Mouse (Mus musculus) ES-E14 (cell line): ENCODE measurements at regions not wholly inside any gene's neighbourhood (a gene's known extent, or its start where the extent isn't known, plus 50 kb on each side); places are given as distances from the start of the nearest gene placed in this dataset.

ENCODE experiments used
- CHD2 ChIP-seq: IDR thresholded peaks from 2 replicates; pipeline ENCODE4 v1.6.1; 2014; ENCODE audit warnings: mild to moderate bottlenecking, low read depth, low read length, inconsistent platforms
- HCFC1 ChIP-seq: IDR thresholded peaks from 2 replicates; pipeline ENCODE4 v1.6.1; 2012; ENCODE audit warnings: low read length, inconsistent platforms, borderline replicate concordance; ENCODE audit not compliant: insufficient read depth
- MAFK ChIP-seq: IDR thresholded peaks from 2 replicates; pipeline ENCODE4 v1.6.1; 2014; ENCODE audit warnings: mild to moderate bottlenecking, low read depth, low read length, inconsistent platforms; ENCODE audit not compliant: insufficient read depth
- ZC3H11A ChIP-seq: IDR thresholded peaks from 2 replicates; pipeline ENCODE4 v1.6.1; 2012; ENCODE audit warnings: low read depth, mild to moderate bottlenecking, inconsistent platforms, low read length, borderline replicate concordance
- ZNF384 ChIP-seq: IDR thresholded peaks from 2 replicates; pipeline ENCODE4 v1.6.1; 2012; ENCODE audit warnings: low read depth, low read length, inconsistent platforms

- TF ChIP-seq ZNF384 (no peak), HCFC1 (no peak), ZC3H11A (no peak), MAFK (no peak), CHD2 (no peak)
These were observed 120.3 kb upstream of the Intu start for GRCm38 (mm10) chr3:40410749-40411310.
